In the genomic region with DNA sequence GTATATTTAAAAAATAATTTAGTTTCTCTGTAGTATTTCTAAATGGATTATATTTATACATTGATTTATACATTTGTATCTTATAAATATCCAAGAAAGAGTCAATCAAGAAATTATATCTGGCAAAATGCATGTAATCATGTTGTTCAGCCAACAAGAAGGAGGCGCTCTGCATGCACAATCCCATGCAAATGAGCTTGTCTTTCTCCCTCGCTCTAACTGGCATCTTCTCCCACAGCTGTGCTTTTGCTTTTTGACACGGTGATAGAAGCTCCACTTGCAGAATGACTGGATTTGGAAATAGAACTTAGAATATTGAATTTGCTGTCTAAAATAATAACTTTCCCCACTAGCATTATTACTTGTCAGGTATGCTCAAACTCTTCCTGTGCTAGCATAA, we compare ENCODE assay signal across 25 mouse cellular contexts.
A peak's percentile ranks its signal among the peaks of the same experiment; 100 is the strongest.
DNase-seq lines count a peak whose midpoint lies in the region; ATAC-seq and TF ChIP-seq lines count a peak whose summit lies in the region.
"Had no signal": no experiment of that assay in that cellular context is flagged by ENCODE, and none has a peak within 500 bp of the region (broad histone marks: within the 10 kb centered on the region; RNA-seq: fewer than 3 reads in every experiment).

No protein-coding gene starts in this region.

- no peak for TF ChIP-seq POLR2A in heart, adult 2 months (IDR thresholded peaks at IDR 0.05; ENCODE audit: insufficient read depth, low read depth, low read length)

- WGBS in forebrain, postnatal 0 days = 44% methylated on average over 3 of the region's 3 CpGs
- 80% methylated on average over 3 of the region's 3 CpGs for WGBS in forebrain, embryonic 13.5 days
- 89% methylated on average over 3 of the region's 3 CpGs for WGBS in heart, adult 2 months
- WGBS in midbrain, postnatal 0 days = 65% methylated on average over 3 of the region's 3 CpGs
- 69% methylated on average over 3 of the region's 3 CpGs for WGBS in midbrain, embryonic 16.5 days

- H3K27me3 ChIP-seq in forebrain, postnatal 0 days (ENCODE audit: insufficient read depth, low read length) = no peaks in the 10 kb centered on the region
- H3K27me3 ChIP-seq in forebrain, embryonic 13.5 days = no peaks in the 10 kb centered on the region
- H3K27me3 ChIP-seq in heart, adult 2 months (ENCODE audit: control insufficient read depth, insufficient read depth, low read length) = no peaks in the 10 kb centered on the region
- no peaks in the 10 kb centered on the region for H3K27me3 ChIP-seq in midbrain, postnatal 0 days (ENCODE audit: insufficient read depth, low read length)
- no peaks in the 10 kb centered on the region for H3K27me3 ChIP-seq in midbrain, embryonic 16.5 days (ENCODE audit: control insufficient read depth, insufficient read depth, low read depth, low read length)
- H3K27me3 ChIP-seq: CH12.LX; embryonic facial prominence, embryonic 12.5 days; Patski had no signal

- peak; percentile 54; the same call in 1 of the 2 replicates for ATAC-seq in forebrain, postnatal 0 days
- ATAC-seq in forebrain, embryonic 13.5 days = no peak
- ATAC-seq in midbrain, postnatal 0 days (ENCODE audit: low FRiP score) = no peak
- no peak for ATAC-seq in midbrain, embryonic 16.5 days
- ATAC-seq: activated CD4-positive, CD25-positive, alpha-beta regulatory T cell, adult 4 months; CD4-positive, CD25-positive, alpha-beta regulatory T cell, adult 4 months; forebrain, embryonic 14.5 days; forebrain, embryonic 16.5 days; Patski had no signal

- H3K9me3 ChIP-seq in forebrain, postnatal 0 days (ENCODE audit: low read length) = no peaks in the 10 kb centered on the region
- no peaks in the 10 kb centered on the region for H3K9me3 ChIP-seq in forebrain, embryonic 13.5 days (replicated peaks)
- H3K9me3 ChIP-seq in midbrain, postnatal 0 days (ENCODE audit: low read length) = no peaks in the 10 kb centered on the region
- no peaks in the 10 kb centered on the region for H3K9me3 ChIP-seq in midbrain, embryonic 16.5 days (replicated peaks; ENCODE audit: control insufficient read depth, low read length, poor library complexity, severe bottlenecking)
- H3K9me3 ChIP-seq: embryonic facial prominence, embryonic 10.5 days; embryonic facial prominence, embryonic 12.5 days had no signal

- no peak overlapping the region for H3K9ac ChIP-seq in forebrain, postnatal 0 days
- H3K9ac ChIP-seq in forebrain, embryonic 13.5 days = no peak overlapping the region
- no peak overlapping the region for H3K9ac ChIP-seq in heart, adult 2 months (ENCODE audit: low read depth, low read length)
- no peak overlapping the region for H3K9ac ChIP-seq in midbrain, postnatal 0 days (replicated peaks; ENCODE audit: low read length, poor library complexity, severe bottlenecking)
- H3K9ac ChIP-seq in midbrain, embryonic 16.5 days (ENCODE audit: low read depth, low read length) = no peak overlapping the region
- H3K9ac ChIP-seq: embryonic facial prominence, embryonic 12.5 days had no signal

- intact Hi-C loops in heart, adult 2 months (cut with DNase I) = loop anchor here (1.0 kb wide), 1 partner anchor 12 kb away; no protein-coding TSS in a partner anchor

- H3K4me2 ChIP-seq in forebrain, postnatal 0 days (ENCODE audit: low read depth) = no peak overlapping the region
- H3K4me2 ChIP-seq in forebrain, embryonic 13.5 days = no peak overlapping the region
- H3K4me2 ChIP-seq in midbrain, postnatal 0 days (ENCODE audit: low read depth, low read length, poor library complexity, severe bottlenecking) = no peak overlapping the region
- H3K4me2 ChIP-seq in midbrain, embryonic 16.5 days (ENCODE audit: low read length) = no peak overlapping the region
- H3K4me2 ChIP-seq: embryonic facial prominence, embryonic 12.5 days had no signal

- peaks cover 7% of the 10 kb centered on the region for H3K79me2 ChIP-seq in heart, adult 2 months (replicated peaks; ENCODE audit: control insufficient read depth, insufficient read depth, low read length)

- DNase-seq in forebrain, postnatal 0 days = peak; percentile 19
- peak; percentile 43 for DNase-seq in heart, adult 11 months
- DNase-seq in heart, adult 2 months = no peak
- DNase-seq in midbrain, postnatal 0 days (ENCODE audit: low spot score) = no peak
- no peak for DNase-seq in kidney, postnatal 25 days
- DNase-seq: adrenal gland, adult 8-10 months; adrenal gland, postnatal 14 days; adrenal gland, postnatal 36 days; B cell, adult 2 months; cerebellum, adult 11-12 months; cerebellum, adult 2 months; cerebellum, adult 9-10 months; cerebellum, postnatal 10 days; cerebellum, postnatal 25 days had no signal

- no peak for TF ChIP-seq CTCF in forebrain, postnatal 0 days (IDR thresholded peaks at IDR 0.05; ENCODE audit: low read depth)
- no peak for TF ChIP-seq CTCF in heart, adult 2 months (IDR thresholded peaks at IDR 0.05)
- peak; percentile 17; the same call in 1 of the 2 replicates for TF ChIP-seq CTCF in midbrain, postnatal 0 days (IDR thresholded peaks at IDR 0.05)

- no peaks in the 10 kb centered on the region for H3K4me1 ChIP-seq in forebrain, postnatal 0 days (ENCODE audit: insufficient read depth)
- no peaks in the 10 kb centered on the region; the same call in 1 of the 2 replicates for H3K4me1 ChIP-seq in forebrain, embryonic 13.5 days
- H3K4me1 ChIP-seq in heart, adult 2 months (ENCODE audit: control insufficient read depth, insufficient read depth, low read length) = peaks cover 2% of the 10 kb centered on the region
- H3K4me1 ChIP-seq in midbrain, postnatal 0 days (ENCODE audit: insufficient read depth, low read length) = no peaks in the 10 kb centered on the region
- H3K4me1 ChIP-seq in midbrain, embryonic 16.5 days (ENCODE audit: control insufficient read depth, insufficient read depth, low read length) = no peaks in the 10 kb centered on the region; the same call in 1 of the 2 replicates
- H3K4me1 ChIP-seq: embryonic facial prominence, embryonic 12.5 days had no signal

- no peak overlapping the region for H3K4me3 ChIP-seq in forebrain, postnatal 0 days (ENCODE audit: low read depth, low read length)
- H3K4me3 ChIP-seq in forebrain, embryonic 13.5 days = no peak overlapping the region
- H3K4me3 ChIP-seq in heart, adult 2 months = no peak overlapping the region
- no peak overlapping the region for H3K4me3 ChIP-seq in midbrain, postnatal 0 days (ENCODE audit: low read depth, low read length)
- no peak overlapping the region for H3K4me3 ChIP-seq in midbrain, embryonic 16.5 days (ENCODE audit: low read depth, low read length)
- H3K4me3 ChIP-seq: embryonic facial prominence, embryonic 10.5 days; embryonic facial prominence, embryonic 12.5 days had no signal

- H3K27ac ChIP-seq in forebrain, postnatal 0 days (ENCODE audit: low read depth, low read length) = no peak overlapping the region
- H3K27ac ChIP-seq in forebrain, embryonic 13.5 days = no peak overlapping the region
- no peak overlapping the region for H3K27ac ChIP-seq in heart, adult 2 months
- H3K27ac ChIP-seq in midbrain, postnatal 0 days (ENCODE audit: low read depth, low read length) = no peak overlapping the region
- no peak overlapping the region for H3K27ac ChIP-seq in midbrain, embryonic 16.5 days (ENCODE audit: low read length)
- H3K27ac ChIP-seq: embryonic facial prominence, embryonic 10.5 days; embryonic facial prominence, embryonic 12.5 days had no signal

- no peaks in the 10 kb centered on the region for H3K36me3 ChIP-seq in forebrain, postnatal 0 days (ENCODE audit: insufficient read depth)
- H3K36me3 ChIP-seq in forebrain, embryonic 13.5 days (ENCODE audit: poor library complexity, severe bottlenecking) = no peaks in the 10 kb centered on the region
- H3K36me3 ChIP-seq in heart, adult 2 months (ENCODE audit: control insufficient read depth, insufficient read depth, low read length) = 0 out of 2 replicates have a peak, but pooled peaks cover 2% of the 10 kb centered on the region
- H3K36me3 ChIP-seq in midbrain, postnatal 0 days (ENCODE audit: insufficient read depth, low read length) = no peaks in the 10 kb centered on the region
- no peaks in the 10 kb centered on the region for H3K36me3 ChIP-seq in midbrain, embryonic 16.5 days (ENCODE audit: control insufficient read depth, insufficient read depth, low read length)
- H3K36me3 ChIP-seq: embryonic facial prominence, embryonic 10.5 days; embryonic facial prominence, embryonic 12.5 days; G1E had no signal

- TF ChIP-seq EP300 in heart, adult 2 months (IDR thresholded peaks at IDR 0.05; ENCODE audit: insufficient read depth, low read depth, low read length) = no peak

Comparison
In these comparisons a context has a peak if more than half of its experiments do, and no peak if none do; other contexts are left out.
1. DNase-seq: peak in forebrain, postnatal 0 days (single experiment) and heart, adult 11 months (single experiment); none in heart, adult 2 months (0 of 2), midbrain, postnatal 0 days (single experiment) and kidney, postnatal 25 days (0 of 2).